Mouse (Mus musculus): ENCODE measurements around the gene Chek2.

Chek2 gene

GRCm38 (mm10) chr5:110898169-110898568 lies 58.4 kb downstream of the Chek2 start:
- no peak for DNase-seq (ENCODE audit: low read depth, low spot score)

GRCm38 (mm10) chr5:110898785-110899184 lies 59.0 kb downstream of the Chek2 start:
- no peak for DNase-seq (ENCODE audit: low read depth, low spot score)

- DNase-seq (ENCODE audit: low read depth, low spot score), result no peak
Measured at GRCm38 (mm10) chr5:110900331-110900730, 60.6 kb downstream of the Chek2 start.

GRCm38 (mm10) chr5:110906708-110907107 lies 66.9 kb downstream of the Chek2 start:
- no peak for DNase-seq (ENCODE audit: low read depth, low spot score)

GRCm38 (mm10) chr5:110908879-110909278 lies 69.1 kb downstream of the Chek2 start:
- DNase-seq (ENCODE audit: low read depth, low spot score), result no peak

- no peak for DNase-seq (ENCODE audit: low read depth, low spot score)
Measured at GRCm38 (mm10) chr5:110909955-110910589, 70.3 kb downstream of the Chek2 start.

GRCm38 (mm10) chr5:110914859-110915258 lies 75.1 kb downstream of the Chek2 start:
- DNase-seq (ENCODE audit: low read depth, low spot score), result no peak

GRCm38 (mm10) chr5:110916241-110916640 lies 76.5 kb downstream of the Chek2 start:
- no peak for DNase-seq (ENCODE audit: low read depth, low spot score)

GRCm38 (mm10) chr5:110919541-110919940 lies 79.8 kb downstream of the Chek2 start:
- DNase-seq (ENCODE audit: low read depth, low spot score), result no peak

GRCm38 (mm10) chr5:110923336-110923735 lies 83.6 kb downstream of the Chek2 start:
- peak; percentile 6 for DNase-seq (ENCODE audit: low read depth, low spot score)

Data from retina, adult 2 months (tissue).